13 mouse cellular contexts compared by ENCODE assay signal in genomic region chr15:82183596-82183995, GRCm38 (mm10). TPM values are rescaled to one million over a fixed set of nuclear protein-coding genes. Genes with fewer than 3 reads are reported as not detected.
DNase-seq lines count a peak whose midpoint lies in the region; ATAC-seq and TF ChIP-seq lines count a peak whose summit lies in the region.
"Had no signal": no experiment of that assay in that cellular context is flagged by ENCODE, and none has a peak within 500 bp of the region (broad histone marks: within the 10 kb centered on the region; RNA-seq: fewer than 3 reads in every experiment).

No protein-coding gene starts in this region.

- no peak overlapping the region for H3K4me3 ChIP-seq in heart, embryonic 12.5 days
- H3K4me3 ChIP-seq in kidney, embryonic 15.5 days (replicated peaks): no peak overlapping the region
- H3K4me3 ChIP-seq in G1E (ENCODE audit: low read depth, low read length): peak overlapping the region; percentile 46; the same call in 1 of the 2 replicates
- H3K4me3 ChIP-seq in liver, embryonic 12.5 days: peak overlapping the region; percentile 38
- H3K4me3 ChIP-seq: layer of hippocampus, adult 2 months; limb, embryonic 15.5 days had no signal

- no peak overlapping the region for H3K9ac ChIP-seq in heart, embryonic 12.5 days
- no peak overlapping the region for H3K9ac ChIP-seq in kidney, embryonic 15.5 days
- peak overlapping the region; percentile 69 for H3K9ac ChIP-seq in liver, embryonic 12.5 days
- H3K9ac ChIP-seq: limb, embryonic 15.5 days had no signal

- peaks cover 9% of the 10 kb centered on the region; the same call in 1 of the 2 replicates for H3K27me3 ChIP-seq in heart, embryonic 12.5 days (replicated peaks)
- H3K27me3 ChIP-seq in kidney, embryonic 15.5 days: no peaks in the 10 kb centered on the region
- H3K27me3 ChIP-seq in G1E (ENCODE audit: insufficient read depth, low read length): peaks cover 4% of the 10 kb centered on the region; the same call in 1 of the 2 replicates
- H3K27me3 ChIP-seq in liver, embryonic 12.5 days (replicated peaks): no peaks in the 10 kb centered on the region
- H3K27me3 ChIP-seq: limb, embryonic 15.5 days had no signal

- H3K4me1 ChIP-seq in heart, embryonic 12.5 days (replicated peaks): peaks cover 60% of the 10 kb centered on the region
- peaks cover 20% of the 10 kb centered on the region for H3K4me1 ChIP-seq in kidney, embryonic 15.5 days
- H3K4me1 ChIP-seq in G1E (ENCODE audit: insufficient read depth, low read depth, low read length): peaks cover 60% of the 10 kb centered on the region
- H3K4me1 ChIP-seq in liver, embryonic 12.5 days: peaks cover 58% of the 10 kb centered on the region
- H3K4me1 ChIP-seq: limb, embryonic 15.5 days had no signal

- DNase-seq in heart, adult 8-10 months (ENCODE audit: low spot score): no peak
- DNase-seq in kidney, postnatal 14 days: no peak
- DNase-seq in G1E (ENCODE audit: low spot score): no peak
- no peak for DNase-seq in left cerebral cortex, adult 18-20 months (ENCODE audit: low spot score in 2 of 2)
- DNase-seq: adrenal gland, postnatal 14 days; cerebellum, postnatal 10 days had no signal

- ATAC-seq in heart, embryonic 12.5 days (ENCODE audit: insufficient number of reproducible peaks, low FRiP score): no peak
- ATAC-seq in kidney, embryonic 15.5 days (replicated peaks; ENCODE audit: low FRiP score): peak; percentile 33; the same call in 1 of the 2 replicates
- ATAC-seq in G1E (ENCODE audit: extremely low read depth, insufficient number of reproducible peaks, low FRiP score, poor library complexity, severe bottlenecking): no peak
- ATAC-seq in liver, embryonic 12.5 days: peak; percentile 7

- 69% methylated on average over 10 of the region's 10 CpGs for WGBS in heart, embryonic 12.5 days
- 62% methylated on average over 10 of the region's 10 CpGs for WGBS in kidney, embryonic 15.5 days
- WGBS in liver, embryonic 12.5 days (ENCODE audit: insufficient replicate concordance): 63% methylated on average over 10 of the region's 10 CpGs

- H3K36me3 ChIP-seq in heart, embryonic 12.5 days: peaks cover 83% of the 10 kb centered on the region
- peaks cover 99% of the 10 kb centered on the region for H3K36me3 ChIP-seq in kidney, embryonic 15.5 days
- peaks cover 100% of the 10 kb centered on the region for H3K36me3 ChIP-seq in G1E (replicated peaks)
- H3K36me3 ChIP-seq in liver, embryonic 12.5 days: peaks cover 99% of the 10 kb centered on the region

- H3K9me3 ChIP-seq in heart, embryonic 12.5 days (replicated peaks): peaks cover 15% of the 10 kb centered on the region
- H3K9me3 ChIP-seq in kidney, embryonic 15.5 days (replicated peaks): no peaks in the 10 kb centered on the region; the same call in 1 of the 2 replicates
- peaks cover 23% of the 10 kb centered on the region for H3K9me3 ChIP-seq in G1E (replicated peaks)
- peaks cover 22% of the 10 kb centered on the region for H3K9me3 ChIP-seq in liver, embryonic 12.5 days (replicated peaks)

- no peak for TF ChIP-seq CTCF in G1E (IDR thresholded peaks at IDR 0.05; ENCODE audit: low read depth, low read length)

- peak overlapping the region; percentile 55 for H3K27ac ChIP-seq in heart, embryonic 12.5 days (ENCODE audit: poor library complexity, severe bottlenecking)
- peak overlapping the region; percentile 73 for H3K27ac ChIP-seq in kidney, embryonic 15.5 days
- H3K27ac ChIP-seq in liver, embryonic 12.5 days: peak overlapping the region; percentile 97
- H3K27ac ChIP-seq: layer of hippocampus, adult 2 months; limb, embryonic 15.5 days had no signal

- peak overlapping the region; percentile 28 for H3K4me2 ChIP-seq in heart, embryonic 12.5 days
- H3K4me2 ChIP-seq in kidney, embryonic 15.5 days: no peak overlapping the region
- peak overlapping the region; percentile 71 for H3K4me2 ChIP-seq in liver, embryonic 12.5 days
- H3K4me2 ChIP-seq: limb, embryonic 15.5 days had no signal

RNA-seq across cellular contexts. Expression of gene Shisa8, which starts 29.0 kb away (rescaled TPM):
- polyA plus RNA-seq in heart, embryonic 12.5 days (2016; fragmentation: Nextera tagmentation; extraction: Ambion mirVana): 0.19 and 0.35 TPM in 2 replicates
- total RNA-seq in heart, adult 8-10 months (2022): under 1 TPM in 1 of 4 experiments, not detected in 3; 0.26 TPM
- polyA plus RNA-seq in kidney, embryonic 15.5 days (2015; fragmentation: Nextera tagmentation; extraction: Ambion mirVana): 0.44 and 0.45 TPM in 2 replicates
- total RNA-seq in G1E (2014; fragmentation: Nextera tagmentation) (not detected in 2 replicates), G1E (2017) (0.05 TPM in 1 of 2 replicates, not detected in the other)
- polyA plus RNA-seq in G1E (2012): not detected in 2 replicates
- 0.31 and 0.37 TPM in 2 replicates for polyA plus RNA-seq in liver, embryonic 12.5 days (2016; fragmentation: Nextera tagmentation; extraction: Ambion mirVana)
- 1 to 10 TPM; 2.6 to 3.0 TPM for total RNA-seq in left cerebral cortex, adult 18-20 months (2021)
- total RNA-seq: gastrocnemius, adult 18-20 months; MEL had no signal

RNA-seq across cellular contexts. Expression of gene Srebf2, which starts 36.6 kb away (rescaled TPM):
- polyA plus RNA-seq in heart, embryonic 12.5 days (2016; fragmentation: Nextera tagmentation; extraction: Ambion mirVana): 110 and 118 TPM in 2 replicates
- 10 to 100 TPM; 20.0 to 25.1 (median 21.6) TPM for total RNA-seq in heart, adult 8-10 months (2022)
- polyA plus RNA-seq in kidney, embryonic 15.5 days (2015; fragmentation: Nextera tagmentation; extraction: Ambion mirVana): 126 and 147 TPM in 2 replicates
- total RNA-seq in G1E (2014; fragmentation: Nextera tagmentation): 97.6 and 164 TPM in 2 replicates
- 42.5 and 48.5 TPM in 2 replicates for total RNA-seq in G1E (2017)
- 440 and 648 TPM in 2 replicates for polyA plus RNA-seq in G1E (2012)
- 96.9 and 99.4 TPM in 2 replicates for polyA plus RNA-seq in liver, embryonic 12.5 days (2016; fragmentation: Nextera tagmentation; extraction: Ambion mirVana)
- 100 to 1,000 TPM; 213 to 223 TPM for total RNA-seq in left cerebral cortex, adult 18-20 months (2021)

RNA-seq across cellular contexts. Expression of gene Tnfrsf13c, which starts 40.6 kb away (rescaled TPM):
- polyA plus RNA-seq in heart, embryonic 12.5 days (2016; fragmentation: Nextera tagmentation; extraction: Ambion mirVana): 0.09 TPM in 1 of 2 replicates, not detected in the other
- total RNA-seq in heart, adult 8-10 months (2022): under 1 TPM in 1 of 4 experiments, not detected in 3; 0.26 TPM
- 0.10 TPM in 1 of 2 replicates, not detected in the other for polyA plus RNA-seq in kidney, embryonic 15.5 days (2015; fragmentation: Nextera tagmentation; extraction: Ambion mirVana)
- total RNA-seq in G1E (2014; fragmentation: Nextera tagmentation) (1.6 and 2.4 TPM in 2 replicates), G1E (2017) (0.71 and 1.2 TPM in 2 replicates)
- polyA plus RNA-seq in G1E (2012): 0.18 and 0.65 TPM in 2 replicates
- 0.30 TPM in 2 replicates for polyA plus RNA-seq in liver, embryonic 12.5 days (2016; fragmentation: Nextera tagmentation; extraction: Ambion mirVana)
- total RNA-seq in left cerebral cortex, adult 18-20 months (2021): under 1 TPM; 0.26 to 0.49 TPM
- total RNA-seq: gastrocnemius, adult 18-20 months had no signal

RNA-seq across cellular contexts. Expression of gene Ccdc134, which starts 55.9 kb away (rescaled TPM):
- polyA plus RNA-seq in heart, embryonic 12.5 days (2016; fragmentation: Nextera tagmentation; extraction: Ambion mirVana): 8.7 and 11.1 TPM in 2 replicates
- 1 to 10 TPM; 3.5 to 4.5 (median 4.2) TPM for total RNA-seq in heart, adult 8-10 months (2022)
- 18.4 and 19.8 TPM in 2 replicates for polyA plus RNA-seq in kidney, embryonic 15.5 days (2015; fragmentation: Nextera tagmentation; extraction: Ambion mirVana)
- total RNA-seq in G1E (2014; fragmentation: Nextera tagmentation): 9.0 and 16.7 TPM in 2 replicates
- 29.7 and 31.7 TPM in 2 replicates for total RNA-seq in G1E (2017)
- polyA plus RNA-seq in G1E (2012): 5.5 and 13.9 TPM in 2 replicates
- polyA plus RNA-seq in liver, embryonic 12.5 days (2016; fragmentation: Nextera tagmentation; extraction: Ambion mirVana): 12.2 TPM in 2 replicates
- 10 to 100 TPM; 11.1 to 12.6 TPM for total RNA-seq in left cerebral cortex, adult 18-20 months (2021)

Comparison
In these comparisons a context has a peak if more than half of its experiments do, and no peak if none do; other contexts are left out.
1. ATAC-seq: peak in kidney, embryonic 15.5 days (single experiment) and liver, embryonic 12.5 days (single experiment); none in heart, embryonic 12.5 days (single experiment) and G1E (single experiment).
2. H3K4me3 ChIP-seq: peak in G1E (single experiment) and liver, embryonic 12.5 days (single experiment); none in heart, embryonic 12.5 days (single experiment) and kidney, embryonic 15.5 days (single experiment).
3. Peak in every context shown above with its lines, with median percentiles within 50 percentile points of each other: H3K27ac ChIP-seq.